Comparison of ENCODE assay signal across 8 mouse cellular contexts in the genomic region with DNA sequence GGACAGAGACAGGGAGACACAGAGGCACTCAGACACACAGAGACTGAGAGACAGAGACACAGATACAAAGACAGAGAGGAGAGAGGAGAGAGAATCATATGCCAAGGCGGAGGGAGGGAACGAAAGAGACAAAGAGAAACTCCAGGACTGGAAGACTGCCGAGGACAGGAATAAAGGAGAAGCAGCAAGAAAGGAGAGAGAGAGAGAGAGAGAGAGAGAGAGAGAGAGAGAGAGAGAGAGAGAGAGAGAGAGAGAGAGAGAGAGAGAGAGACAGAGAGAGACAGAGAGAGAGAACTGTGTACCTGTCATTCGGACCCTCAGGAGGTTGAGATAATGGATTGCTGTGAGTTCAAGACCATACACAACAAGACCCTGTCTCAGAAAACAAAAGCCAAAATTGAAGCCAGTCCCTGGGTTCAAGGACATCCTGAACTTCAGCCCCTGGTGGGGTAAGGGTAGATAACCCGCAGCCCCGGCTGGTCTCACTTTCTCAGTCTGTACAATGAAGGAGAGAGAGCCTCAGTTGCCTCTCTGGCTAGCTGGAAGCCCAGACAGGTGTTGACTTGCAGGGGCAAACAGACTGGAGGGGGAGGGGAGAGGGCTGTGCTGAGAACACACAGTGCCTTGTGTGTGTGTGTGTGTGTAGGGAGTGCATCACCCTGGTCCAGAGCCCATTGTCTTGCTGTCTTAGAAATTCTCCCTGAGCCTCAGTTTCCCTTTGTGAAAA. TPM values are rescaled to one million over a fixed set of nuclear protein-coding genes. Genes with fewer than 3 reads are reported as not detected.
DNase-seq lines count a peak whose midpoint lies in the region; ATAC-seq and TF ChIP-seq lines count a peak whose summit lies in the region.

No protein-coding gene starts in this region.

- peaks cover 7% of the 10 kb centered on the region; the same call in 1 of the 2 replicates for H3K4me1 ChIP-seq in spleen, adult 2 months (ENCODE audit: control insufficient read depth, insufficient read depth, insufficient read length)
- peaks cover 39% of the 10 kb centered on the region for H3K4me1 ChIP-seq in limb, embryonic 12.5 days (replicated peaks)
- H3K4me1 ChIP-seq in stomach, embryonic 15.5 days: peaks cover 19% of the 10 kb centered on the region

- no peak for TF ChIP-seq POLR2A in spleen, adult 2 months (IDR thresholded peaks at IDR 0.05; ENCODE audit: low read depth, low read length)

- no peak for DNase-seq in cerebellum, adult 8-10 months
- DNase-seq in spleen, adult 2 months (ENCODE audit: low read depth in 1 of 2, low spot score in 2 of 2): no peak
- DNase-seq in spleen, postnatal 36 days (ENCODE audit: low spot score in 2 of 2): no peak
- no peak for DNase-seq in spleen, postnatal 4 days (ENCODE audit: low spot score in 2 of 2)
- DNase-seq in left cerebral cortex, adult 18-20 months (ENCODE audit: low spot score in 2 of 2): no peak

- no peak for TF ChIP-seq CTCF in spleen, adult 2 months (IDR thresholded peaks at IDR 0.05; ENCODE audit: extremely low read depth, insufficient read depth, insufficient read length, insufficient replicate concordance)

- WGBS in spleen, adult 2 months: 59% methylated on average over 6 of the region's 6 CpGs
- 21% methylated on average over 6 of the region's 6 CpGs for WGBS in limb, embryonic 12.5 days
- 21% methylated on average over 5 of the region's 6 CpGs for WGBS in stomach, embryonic 15.5 days

- H3K4me2 ChIP-seq in limb, embryonic 12.5 days: peak overlapping the region; percentile 97
- peak overlapping the region; percentile 94 for H3K4me2 ChIP-seq in stomach, embryonic 15.5 days

- no peaks in the 10 kb centered on the region for H3K36me3 ChIP-seq in spleen, adult 2 months (ENCODE audit: control insufficient read depth, insufficient read depth, low read length)
- H3K36me3 ChIP-seq in limb, embryonic 12.5 days: peaks cover 22% of the 10 kb centered on the region
- no peaks in the 10 kb centered on the region; the same call in 1 of the 2 replicates for H3K36me3 ChIP-seq in stomach, embryonic 15.5 days

- H3K27ac ChIP-seq in spleen, adult 2 months (ENCODE audit: insufficient read depth, low read length): 0 out of 2 replicates have a peak overlapping the region, but pooled peaks have one; percentile 4
- H3K27ac ChIP-seq in limb, embryonic 12.5 days: peak overlapping the region; percentile 57; the same call in 1 of the 2 replicates
- H3K27ac ChIP-seq in stomach, embryonic 15.5 days: peak overlapping the region; percentile 57; the same call in 1 of the 2 replicates

- peak overlapping the region; percentile 92 for H3K9ac ChIP-seq in limb, embryonic 12.5 days (replicated peaks)
- H3K9ac ChIP-seq in stomach, embryonic 15.5 days: peak overlapping the region; percentile 52

- H3K27me3 ChIP-seq in spleen, adult 2 months (ENCODE audit: control insufficient read depth, insufficient read depth, low read length): no peaks in the 10 kb centered on the region
- H3K27me3 ChIP-seq in limb, embryonic 12.5 days: no peaks in the 10 kb centered on the region
- no peaks in the 10 kb centered on the region for H3K27me3 ChIP-seq in stomach, embryonic 15.5 days (replicated peaks)

- ATAC-seq in cerebellum, adult (ENCODE audit: insufficient number of reproducible peaks, low FRiP score, low TSS enrichment): 0 out of 2 replicates have a peak, but pooled peaks have one; percentile 4
- ATAC-seq in limb, embryonic 12.5 days (ENCODE audit: insufficient number of reproducible peaks, insufficient read depth, low FRiP score, low TSS enrichment, low read depth): no peak
- ATAC-seq in stomach, embryonic 15.5 days (ENCODE audit: insufficient read depth, low FRiP score, low read depth): no peak

- H3K4me3 ChIP-seq in spleen, adult 2 months (ENCODE audit: extremely low read depth, insufficient read depth, insufficient read length): peak overlapping the region; percentile 56
- peak overlapping the region; percentile 91 for H3K4me3 ChIP-seq in limb, embryonic 12.5 days (replicated peaks)
- H3K4me3 ChIP-seq in stomach, embryonic 15.5 days (replicated peaks): peak overlapping the region; percentile 72

- no peaks in the 10 kb centered on the region for H3K9me3 ChIP-seq in limb, embryonic 12.5 days
- no peaks in the 10 kb centered on the region for H3K9me3 ChIP-seq in stomach, embryonic 15.5 days

RNA-seq across cellular contexts. Expression of a gene that starts 0.7 kb away (rescaled TPM):
- 14.6 and 23.4 TPM in 2 replicates for polyA plus RNA-seq in spleen, adult 2 months (2012; rRNA removed)
- polyA plus RNA-seq in limb, embryonic 12.5 days (2016; fragmentation: Nextera tagmentation; extraction: Ambion mirVana): 13.5 and 13.6 TPM in 2 replicates
- 7.8 and 7.9 TPM in 2 replicates for polyA plus RNA-seq in stomach, embryonic 15.5 days (2015; fragmentation: Nextera tagmentation; extraction: Ambion mirVana)
- 10 to 100 TPM; 69.7 to 74.5 TPM for total RNA-seq in left cerebral cortex, adult 18-20 months (2021)

RNA-seq across cellular contexts. Expression of a gene that starts 3.8 kb away (rescaled TPM):
- 7.1 and 7.7 TPM in 2 replicates for polyA plus RNA-seq in spleen, adult 2 months (2012; rRNA removed)
- 1.5 and 1.8 TPM in 2 replicates for polyA plus RNA-seq in limb, embryonic 12.5 days (2016; fragmentation: Nextera tagmentation; extraction: Ambion mirVana)
- 0.94 and 1.3 TPM in 2 replicates for polyA plus RNA-seq in stomach, embryonic 15.5 days (2015; fragmentation: Nextera tagmentation; extraction: Ambion mirVana)
- total RNA-seq in left cerebral cortex, adult 18-20 months (2021): under 1 TPM; 0.40 to 0.74 TPM

RNA-seq across cellular contexts. Expression of a gene that starts 48.9 kb away (rescaled TPM):
- polyA plus RNA-seq in spleen, adult 2 months (2012; rRNA removed): 8.8 and 13.9 TPM in 2 replicates
- polyA plus RNA-seq in limb, embryonic 12.5 days (2016; fragmentation: Nextera tagmentation; extraction: Ambion mirVana): 3.6 and 4.1 TPM in 2 replicates
- 2.2 and 2.4 TPM in 2 replicates for polyA plus RNA-seq in stomach, embryonic 15.5 days (2015; fragmentation: Nextera tagmentation; extraction: Ambion mirVana)
- 1 to 10 TPM; 7.6 to 7.8 TPM for total RNA-seq in left cerebral cortex, adult 18-20 months (2021)

RNA-seq across cellular contexts. Expression of a gene that starts 48.9 kb away (rescaled TPM):
- 54.4 and 75.5 TPM in 2 replicates for polyA plus RNA-seq in spleen, adult 2 months (2012; rRNA removed)
- polyA plus RNA-seq in limb, embryonic 12.5 days (2016; fragmentation: Nextera tagmentation; extraction: Ambion mirVana): 79.4 and 80.0 TPM in 2 replicates
- polyA plus RNA-seq in stomach, embryonic 15.5 days (2015; fragmentation: Nextera tagmentation; extraction: Ambion mirVana): 103 and 105 TPM in 2 replicates
- 10 to 100 TPM; 18.7 to 21.1 TPM for total RNA-seq in left cerebral cortex, adult 18-20 months (2021)

RNA-seq across cellular contexts. Expression of a gene that starts 54.7 kb away (rescaled TPM):
- 0.62 and 0.92 TPM in 2 replicates for polyA plus RNA-seq in spleen, adult 2 months (2012; rRNA removed)
- polyA plus RNA-seq in limb, embryonic 12.5 days (2016; fragmentation: Nextera tagmentation; extraction: Ambion mirVana): 0.25 and 0.42 TPM in 2 replicates
- polyA plus RNA-seq in stomach, embryonic 15.5 days (2015; fragmentation: Nextera tagmentation; extraction: Ambion mirVana): 17.4 and 19.1 TPM in 2 replicates
- under 1 TPM in 1 of 2 experiments, not detected in 1; 0.19 TPM for total RNA-seq in left cerebral cortex, adult 18-20 months (2021)

Comparison
In these comparisons a context has a peak if more than half of its experiments do, and no peak if none do; other contexts are left out.
1. H3K27ac ChIP-seq: peak in every context shown above with its lines; median percentile 57 in limb, embryonic 12.5 days; 57 in stomach, embryonic 15.5 days; 4 in spleen, adult 2 months.